Mouse (Mus musculus) ovary, adult 18-20 months (tissue): ENCODE data around the gene Pafah1b3.

Source experiments
- DNase-seq: peaks from one replicate; pipeline ENCODE4 v3.0.0; 2022; ENCODE audit warnings: low spot score, mixed read lengths

The Pafah1b3 gene

DNA sequence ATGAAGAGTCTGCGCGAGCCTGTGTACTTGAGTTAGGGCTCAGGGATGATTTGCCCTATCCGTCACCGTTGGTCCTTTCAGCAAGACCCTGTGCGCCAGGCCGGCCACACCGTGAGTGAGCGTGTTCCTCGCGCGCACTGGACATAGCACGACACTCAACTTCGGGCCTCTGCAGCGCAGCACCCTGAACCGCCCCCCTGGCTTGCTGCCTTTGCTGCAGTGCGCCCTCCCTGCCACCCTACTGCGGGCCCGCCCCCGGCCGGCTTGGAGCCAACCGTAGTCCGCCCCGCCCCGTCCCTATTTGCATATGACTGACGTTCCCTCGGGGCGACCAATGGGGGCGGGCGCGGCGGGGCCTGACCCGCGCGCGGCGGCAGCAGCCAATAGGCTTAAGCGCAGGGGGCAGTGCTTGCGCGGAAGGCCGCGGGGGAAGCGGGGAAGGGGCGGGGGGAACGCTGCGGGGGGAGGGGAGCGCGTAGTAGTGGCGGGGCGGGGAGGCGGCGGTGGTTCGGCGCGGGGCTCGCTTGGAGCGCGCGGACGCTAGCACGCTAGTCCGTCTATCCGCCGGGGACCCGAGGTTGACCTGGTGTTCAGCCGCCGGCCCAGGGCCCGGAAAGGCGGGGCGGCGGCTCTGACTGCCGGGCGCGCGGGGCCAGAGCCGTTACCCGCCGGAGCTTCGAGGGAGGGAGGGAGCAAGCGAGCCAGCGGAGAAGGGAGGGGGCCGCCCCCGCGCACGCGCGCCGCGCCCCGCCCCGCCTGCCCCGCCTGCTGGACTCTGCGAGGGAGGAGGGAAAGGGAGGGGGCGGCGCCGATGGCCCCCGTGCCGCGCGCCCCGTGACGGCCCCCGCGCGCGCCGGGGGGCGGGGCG is 15.8 kb downstream of the Pafah1b3 start:
- peak; percentile 97 for DNase-seq

DNA sequence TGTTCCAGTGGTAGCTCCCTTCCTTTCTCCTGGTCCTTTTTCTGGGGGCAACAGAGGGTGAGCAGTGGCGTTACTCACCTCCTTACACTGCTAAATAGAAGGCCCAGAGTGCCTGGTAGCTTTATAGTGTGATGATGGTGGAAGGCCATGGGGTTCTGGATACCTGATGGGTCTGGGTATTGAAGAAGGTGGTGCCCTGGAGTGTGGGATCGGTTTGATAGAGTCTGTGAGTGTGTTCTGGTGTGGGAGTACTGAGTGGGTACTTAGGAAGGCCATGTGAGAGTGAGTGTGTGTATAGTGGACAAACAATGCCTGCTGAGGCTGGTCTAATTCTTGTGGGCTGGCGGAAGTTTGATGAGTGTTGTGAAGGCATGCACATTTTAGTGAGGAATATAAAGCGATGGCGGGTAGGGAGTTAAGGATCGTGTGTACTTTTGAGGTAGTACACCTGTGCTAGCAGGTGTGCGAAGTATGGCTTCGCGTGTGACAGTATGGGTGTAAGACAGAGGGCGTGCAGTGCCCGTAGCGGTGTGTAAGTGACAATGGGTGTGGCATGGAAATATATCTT is 16.5 kb downstream of the Pafah1b3 start:
- DNase-seq = no peak

DNA sequence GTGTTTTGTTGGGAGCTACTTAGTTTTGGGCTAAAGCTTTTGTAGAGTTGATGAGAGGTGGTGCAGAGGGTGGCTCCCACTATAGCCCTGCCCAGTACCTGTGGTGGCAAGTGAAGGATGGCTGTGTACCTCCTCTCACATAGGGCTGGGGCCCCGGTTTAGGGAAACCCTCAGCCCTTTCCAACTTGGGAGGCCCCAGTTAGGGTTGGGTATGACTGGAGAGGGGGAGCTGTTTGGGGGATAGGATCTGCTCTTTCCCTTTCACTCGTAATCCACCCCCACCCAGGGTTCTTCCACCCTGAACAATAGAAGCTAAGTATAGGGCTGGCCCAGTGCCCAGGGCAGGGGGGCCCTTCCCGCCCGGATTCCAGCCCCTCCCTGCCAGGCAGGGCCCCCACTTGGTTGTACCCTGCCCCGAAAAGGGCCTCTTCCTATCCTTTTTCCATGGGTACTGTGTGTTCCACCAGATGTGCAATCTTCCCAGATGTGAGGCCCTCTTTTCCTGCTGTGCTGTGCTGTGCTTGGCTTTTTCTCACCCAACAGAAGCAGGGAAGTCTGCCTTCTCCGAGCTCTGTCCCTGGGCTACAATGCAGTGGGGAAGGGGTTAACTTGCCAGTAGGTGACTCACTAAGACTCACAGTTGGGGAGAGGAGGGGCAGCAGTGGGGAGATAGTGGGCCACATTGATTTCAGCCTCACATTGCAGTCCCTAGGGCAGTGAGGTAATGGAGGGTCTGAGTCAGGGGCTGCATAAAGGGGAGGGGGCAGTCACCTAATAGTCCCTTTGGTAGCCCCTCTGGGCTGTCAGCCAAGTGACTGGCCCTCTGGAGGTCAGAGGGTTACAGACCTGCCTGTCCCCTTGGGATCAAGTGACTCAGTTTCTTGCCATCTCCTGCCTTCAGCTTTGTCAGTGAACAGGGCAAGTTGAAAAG is 17.7 kb downstream of the Pafah1b3 start:
- DNase-seq = no peak

DNA sequence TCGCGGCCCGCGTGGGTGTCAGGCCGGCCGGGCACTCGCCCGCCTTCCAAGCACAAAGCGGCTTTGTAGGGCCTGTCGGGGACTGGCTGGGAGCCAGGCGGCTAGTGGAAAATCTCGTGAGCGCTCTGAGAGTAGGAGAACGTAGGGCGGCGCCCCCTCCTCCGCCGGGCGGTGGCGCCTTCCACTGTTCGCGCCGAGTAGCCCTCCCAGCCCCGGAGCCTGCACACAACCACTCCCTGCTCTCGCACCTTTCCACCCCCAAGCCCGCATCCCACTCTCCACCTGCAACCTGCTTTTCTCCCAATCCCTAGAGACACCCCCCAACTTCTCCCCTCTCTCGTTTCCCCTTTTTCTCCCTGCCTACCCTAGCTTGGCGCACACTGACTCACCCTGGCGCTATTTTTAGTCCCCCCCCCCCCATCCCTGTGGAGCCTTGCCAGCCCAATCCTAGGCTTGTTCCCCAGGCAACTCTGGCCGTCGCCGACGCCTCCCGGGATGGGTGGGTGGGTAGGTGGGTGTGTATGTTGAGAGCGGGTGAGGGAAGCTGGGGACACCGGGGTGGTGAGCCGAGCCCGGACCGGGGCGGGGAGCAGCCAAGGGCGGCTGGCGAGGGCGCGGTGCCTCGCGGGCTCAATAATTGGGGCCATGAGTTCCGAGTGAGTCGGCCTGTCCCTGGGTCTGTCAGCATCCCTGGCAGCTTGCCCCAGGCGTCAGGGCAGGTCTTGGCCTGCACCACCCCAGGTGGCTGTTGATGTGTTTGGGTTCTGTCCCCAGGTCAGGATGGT is 18.5 kb downstream of the Pafah1b3 start:
- peak; percentile 77 for DNase-seq

DNA sequence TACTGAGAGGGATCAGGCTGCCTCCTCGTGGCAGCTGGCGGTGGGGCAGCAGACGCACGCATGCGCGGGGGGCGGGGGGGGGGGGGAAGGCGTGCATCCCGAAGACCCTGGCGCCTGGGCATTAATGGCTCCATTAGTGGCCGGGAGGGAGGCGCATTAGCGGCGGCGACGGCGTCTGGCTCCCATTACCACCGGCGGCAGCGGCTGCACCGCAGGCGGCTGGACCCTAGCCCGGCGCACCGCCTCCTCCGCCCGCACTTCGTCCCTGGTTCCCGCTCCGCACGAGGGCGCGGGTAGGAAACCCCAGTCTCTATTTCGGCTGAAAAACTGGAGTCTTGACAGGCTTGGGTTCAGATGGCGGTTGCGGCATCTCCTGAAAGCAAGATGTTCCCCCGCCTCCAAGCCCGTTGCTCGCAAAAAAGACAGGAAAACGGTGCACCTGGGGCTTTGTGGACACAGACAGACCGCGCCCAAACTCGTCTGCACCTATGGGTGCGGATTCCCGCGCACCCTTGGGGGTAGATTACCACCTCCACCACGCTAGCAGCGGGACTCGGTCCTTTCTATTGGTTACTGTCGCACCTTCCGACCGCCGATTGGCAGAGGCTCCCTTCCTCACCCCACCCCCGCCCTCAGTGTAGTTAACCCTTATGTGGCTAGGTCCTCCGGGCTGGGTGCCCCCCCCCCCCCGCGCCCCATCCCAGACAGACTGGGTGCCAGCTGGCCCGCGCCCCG is 19.3 kb downstream of the Pafah1b3 start:
- peak; percentile 83 for DNase-seq

DNA sequence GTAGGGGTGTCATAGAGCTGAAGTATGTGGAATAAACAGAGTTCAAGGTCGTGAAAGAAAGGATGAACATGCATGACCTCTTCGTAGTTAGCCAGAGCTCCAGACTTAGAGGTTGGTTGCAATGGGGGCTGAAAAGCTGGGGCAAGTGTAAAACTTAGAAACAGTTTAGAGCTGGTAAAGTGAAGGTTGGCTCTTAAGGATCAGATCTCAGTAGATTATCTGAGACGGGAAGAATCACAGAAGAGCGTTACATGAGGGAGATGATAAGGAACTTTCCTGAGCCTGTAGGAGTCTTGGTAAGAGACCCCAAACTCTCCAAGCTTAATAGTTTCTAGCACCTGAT is 19.8 kb downstream of the Pafah1b3 start:
- DNase-seq = no peak

DNA sequence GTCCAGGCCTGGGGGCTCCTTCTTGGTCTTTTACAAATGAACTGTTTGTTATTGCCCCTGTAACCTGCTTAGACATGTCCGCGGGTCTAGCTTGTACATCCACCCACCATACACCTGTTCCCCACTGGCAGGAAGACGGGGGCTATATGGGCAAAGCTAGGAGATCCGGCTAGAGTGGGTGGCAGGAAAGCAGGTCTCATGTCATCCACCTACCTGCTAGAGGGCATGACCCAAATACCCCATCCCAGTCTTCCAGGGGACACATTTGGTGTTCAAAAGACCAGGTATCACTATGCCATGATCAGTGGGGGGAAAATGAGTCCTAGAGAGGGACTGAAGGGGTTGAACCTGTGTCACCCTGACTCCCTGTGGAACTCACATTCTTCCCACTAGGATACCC is 20.4 kb downstream of the Pafah1b3 start:
- DNase-seq = no peak

DNA sequence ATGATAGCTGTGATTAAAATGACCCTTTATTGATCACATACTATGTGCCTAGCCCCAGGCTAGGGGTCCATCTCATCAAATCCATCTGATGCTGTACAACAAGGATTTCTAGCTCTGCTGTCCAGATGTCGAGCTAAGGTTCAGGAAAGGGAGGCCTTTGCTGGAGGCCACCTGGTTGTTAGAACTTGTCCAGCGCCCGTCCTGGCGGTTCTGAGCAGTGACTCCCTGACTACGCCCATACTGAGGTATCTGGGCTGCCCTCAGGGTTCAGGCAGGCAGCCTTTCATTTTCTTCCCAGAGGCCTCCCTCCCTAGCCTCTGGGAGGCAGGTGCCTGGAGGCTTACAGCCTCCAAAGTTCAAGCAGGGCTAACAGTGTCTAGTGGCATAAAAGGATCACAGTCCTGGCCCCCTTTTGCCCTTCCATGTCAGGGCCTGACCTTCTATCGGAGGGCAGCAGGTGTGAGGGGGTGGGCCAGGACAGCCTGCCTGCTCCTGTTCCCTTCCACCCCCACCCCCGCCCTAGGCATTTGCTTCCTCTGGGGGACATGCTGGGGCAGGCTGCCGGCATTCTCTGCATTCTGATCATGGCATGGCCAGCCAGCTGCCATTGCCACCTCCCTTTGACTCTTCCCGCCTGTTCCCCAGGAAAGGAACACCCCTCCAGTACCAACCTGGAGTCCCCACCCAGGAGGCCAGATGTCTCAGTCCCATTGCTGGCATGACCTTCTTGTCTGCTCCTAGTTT is 22.1 kb downstream of the Pafah1b3 start:
- DNase-seq = no peak

DNA sequence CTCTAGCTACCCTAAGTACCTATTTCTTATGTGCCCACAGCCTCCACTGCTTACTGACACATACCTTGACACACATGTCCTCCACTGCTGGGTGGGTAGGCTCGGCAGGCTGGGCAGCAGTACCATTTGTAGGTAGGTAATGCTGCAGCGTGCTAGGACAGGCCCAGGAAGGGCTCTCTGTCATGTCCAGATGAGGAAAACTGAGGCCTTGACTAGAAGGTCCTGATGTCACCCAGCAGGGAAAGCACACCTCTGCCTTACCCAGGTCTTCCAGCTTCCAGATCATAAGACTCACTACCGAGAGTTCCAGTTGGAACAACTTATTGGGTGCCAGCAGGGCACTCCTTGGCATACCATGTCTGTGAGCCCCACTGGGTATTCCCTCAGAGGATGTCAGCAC is 22.8 kb downstream of the Pafah1b3 start:
- no peak for DNase-seq

DNA sequence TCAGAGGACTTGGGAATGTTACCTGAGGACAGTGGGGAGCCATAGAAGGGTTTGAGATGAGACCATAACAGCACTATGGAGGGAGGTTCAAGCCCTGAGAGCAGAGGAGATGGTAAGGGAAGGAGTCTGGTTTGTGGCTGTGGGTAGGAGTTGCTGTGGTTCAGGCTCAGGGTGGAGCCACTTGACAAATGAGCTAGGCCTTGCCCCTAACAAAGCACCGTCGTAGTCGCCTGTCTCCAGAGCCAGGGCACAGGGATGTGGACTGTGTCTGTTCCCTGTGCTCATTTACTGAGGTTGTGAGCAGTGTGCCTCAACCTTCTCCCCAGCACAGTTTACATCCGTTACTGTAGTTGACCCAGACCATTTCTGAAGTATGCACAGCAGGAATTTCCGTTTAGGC is 23.2 kb downstream of the Pafah1b3 start:
- DNase-seq = no peak

DNA sequence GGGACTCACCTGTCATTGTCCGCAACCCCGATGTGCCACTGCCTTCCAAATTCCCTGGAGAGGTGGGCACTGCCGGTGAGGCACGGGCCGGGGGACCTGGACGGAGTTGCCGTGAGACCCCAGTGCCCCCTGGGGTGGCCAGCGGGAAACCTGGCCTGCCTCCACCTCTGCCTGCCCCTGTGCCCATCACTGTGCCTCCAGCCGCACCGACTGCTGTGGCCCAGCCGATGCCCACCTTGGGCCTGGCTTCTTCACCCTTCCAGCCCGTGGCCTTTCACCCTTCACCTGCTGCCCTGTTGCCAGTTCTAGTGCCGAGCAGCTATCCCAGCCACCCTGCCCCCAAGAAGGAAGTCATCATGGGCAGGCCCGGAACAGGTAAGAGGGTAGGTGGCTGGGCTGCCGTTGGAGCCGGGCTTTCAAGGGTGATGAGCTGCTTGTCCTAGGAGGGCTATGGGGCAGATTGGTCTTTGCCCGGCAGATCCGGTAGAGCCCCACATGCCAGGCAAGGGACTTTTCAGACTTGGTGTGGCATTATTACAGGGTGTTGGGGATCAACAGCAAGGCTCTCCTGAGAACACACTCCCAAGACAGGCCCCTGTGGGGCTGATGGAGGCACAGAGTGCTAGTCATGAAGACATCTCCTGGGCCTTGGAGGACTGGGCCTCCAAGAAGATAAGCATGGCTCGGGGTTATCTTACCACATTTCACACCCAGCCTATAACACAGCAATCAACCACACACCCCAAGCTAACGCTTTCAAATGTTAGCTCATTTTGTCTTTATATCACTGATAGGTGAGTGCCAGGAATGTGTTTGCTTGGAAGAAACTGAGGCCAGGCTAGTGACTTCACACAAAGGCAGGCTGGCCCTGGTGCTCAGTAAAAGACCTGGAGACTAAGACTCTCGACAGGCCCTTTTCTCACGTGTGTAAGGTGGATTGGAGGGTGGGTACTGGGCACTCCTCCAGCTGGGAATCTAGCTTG is 24.2 kb downstream of the Pafah1b3 start:
- DNase-seq = no peak

DNA sequence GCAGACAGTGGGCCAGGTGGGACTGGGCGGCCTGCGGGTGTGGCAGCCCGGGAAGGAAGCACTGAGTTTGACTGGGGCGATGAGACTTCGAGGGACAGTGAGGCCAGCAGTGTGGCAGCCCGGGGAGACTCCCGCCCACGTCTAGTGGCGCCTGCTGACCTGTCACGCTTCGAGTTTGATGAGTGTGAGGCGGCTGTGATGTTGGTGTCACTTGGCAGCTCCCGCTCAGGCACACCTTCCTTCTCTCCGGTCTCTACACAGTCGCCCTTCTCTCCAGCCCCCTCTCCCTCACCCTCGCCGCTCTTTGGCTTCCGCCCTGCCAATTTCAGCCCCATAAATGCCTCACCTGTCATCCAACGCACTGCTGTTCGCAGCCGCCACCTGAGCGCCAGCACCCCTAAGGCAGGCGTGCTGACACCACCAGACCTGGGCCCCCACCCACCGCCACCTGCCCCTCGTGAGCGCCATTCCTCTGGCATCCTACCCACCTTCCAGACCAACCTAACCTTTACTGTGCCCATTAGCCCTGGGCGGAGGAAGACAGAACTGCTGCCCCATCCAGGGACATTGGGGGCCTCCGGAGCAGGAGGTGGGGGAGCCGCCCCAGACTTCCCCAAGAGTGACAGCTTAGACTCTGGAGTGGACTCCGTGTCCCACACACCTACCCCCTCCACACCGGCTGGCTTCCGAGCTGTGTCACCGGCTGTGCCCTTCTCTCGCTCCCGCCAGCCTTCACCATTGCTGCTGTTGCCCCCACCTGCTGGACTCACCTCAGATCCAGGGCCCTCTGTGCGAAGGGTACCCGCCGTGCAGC is 25.1 kb downstream of the Pafah1b3 start:
- DNase-seq = no peak

DNA sequence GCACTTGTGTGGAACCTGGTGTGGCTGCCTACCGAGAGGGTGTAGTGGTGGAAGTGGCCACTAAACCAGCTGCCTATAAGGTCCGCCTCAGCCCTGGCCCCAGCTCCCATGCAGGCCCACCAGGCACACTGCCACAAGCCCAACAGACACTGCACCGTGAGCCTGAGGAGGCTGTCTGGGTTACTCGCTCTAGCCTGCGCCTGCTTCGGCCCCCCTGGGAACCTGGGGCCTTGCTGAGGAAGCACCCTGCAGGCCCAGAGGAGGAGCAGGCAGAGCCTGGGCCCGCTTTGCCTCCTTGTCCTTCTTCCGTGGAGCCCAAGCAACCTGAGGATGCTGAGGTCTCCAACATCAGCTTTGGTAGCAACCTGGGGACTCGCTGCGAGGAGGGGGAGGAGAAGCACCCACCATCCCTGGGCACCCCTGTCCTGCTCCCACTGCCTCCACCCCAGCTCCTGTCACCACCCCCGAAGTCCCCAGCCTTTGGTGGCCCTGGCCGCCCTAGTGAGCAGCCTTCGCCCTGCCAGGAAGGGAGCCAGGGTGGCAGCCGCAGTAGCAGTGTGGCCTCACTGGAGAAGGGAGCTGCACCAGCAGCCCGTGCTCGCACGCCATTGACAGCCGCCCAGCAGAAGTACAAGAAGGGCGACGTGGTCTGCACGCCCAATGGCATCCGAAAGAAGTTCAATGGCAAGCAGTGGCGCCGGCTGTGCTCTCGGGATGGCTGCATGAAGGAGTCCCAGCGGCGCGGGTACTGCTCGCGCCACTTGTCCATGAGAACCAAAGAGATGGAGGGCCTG is 25.9 kb downstream of the Pafah1b3 start:
- no peak for DNase-seq

DNA sequence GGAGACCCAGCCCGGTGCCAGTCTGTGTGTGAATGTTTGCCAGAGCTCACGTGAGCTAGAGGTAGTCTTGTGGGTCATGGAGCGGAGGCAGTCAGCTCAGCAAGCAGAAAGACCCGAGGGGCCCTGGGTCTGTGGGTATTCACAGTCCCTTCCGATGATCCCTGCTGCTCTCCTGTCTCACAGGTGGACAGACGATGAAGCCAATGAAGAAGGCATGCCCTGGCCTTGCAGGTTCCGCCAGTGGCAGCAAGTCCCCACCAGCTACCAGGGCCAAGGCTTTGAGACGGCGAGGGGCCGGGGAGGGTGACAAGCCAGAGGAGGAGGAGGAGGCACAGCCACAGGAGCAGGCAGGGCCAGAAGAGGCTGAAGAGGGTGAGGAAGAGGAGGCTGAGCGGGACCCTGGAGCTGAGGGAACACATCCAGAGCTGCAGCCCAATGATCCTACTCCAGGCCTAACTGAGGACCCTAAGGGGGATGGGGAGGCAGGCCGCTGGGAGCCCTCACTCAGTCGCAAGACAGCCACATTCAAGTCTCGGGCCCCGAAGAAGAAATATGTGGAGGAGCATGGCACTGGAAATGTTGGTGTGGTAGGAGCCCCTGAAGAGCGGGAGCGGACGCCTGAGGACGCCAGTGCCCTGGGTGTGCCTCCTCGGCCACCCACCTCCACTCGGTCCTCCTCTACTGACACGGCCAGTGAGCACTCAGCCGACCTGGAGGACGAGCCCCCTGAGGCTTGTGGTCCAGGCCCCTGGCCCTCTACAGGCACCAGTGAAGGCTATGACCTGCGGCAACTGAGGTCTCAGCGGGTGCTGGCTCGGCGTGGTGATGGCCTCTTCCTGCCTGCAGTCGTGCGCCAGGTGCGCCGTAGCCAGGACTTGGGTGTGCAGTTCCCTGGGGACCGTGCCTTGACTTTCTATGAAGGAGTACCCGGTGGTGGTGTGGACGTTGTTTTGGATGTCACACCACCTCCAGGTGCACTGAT is 26.8 kb downstream of the Pafah1b3 start:
- peak; percentile 7 for DNase-seq

DNA sequence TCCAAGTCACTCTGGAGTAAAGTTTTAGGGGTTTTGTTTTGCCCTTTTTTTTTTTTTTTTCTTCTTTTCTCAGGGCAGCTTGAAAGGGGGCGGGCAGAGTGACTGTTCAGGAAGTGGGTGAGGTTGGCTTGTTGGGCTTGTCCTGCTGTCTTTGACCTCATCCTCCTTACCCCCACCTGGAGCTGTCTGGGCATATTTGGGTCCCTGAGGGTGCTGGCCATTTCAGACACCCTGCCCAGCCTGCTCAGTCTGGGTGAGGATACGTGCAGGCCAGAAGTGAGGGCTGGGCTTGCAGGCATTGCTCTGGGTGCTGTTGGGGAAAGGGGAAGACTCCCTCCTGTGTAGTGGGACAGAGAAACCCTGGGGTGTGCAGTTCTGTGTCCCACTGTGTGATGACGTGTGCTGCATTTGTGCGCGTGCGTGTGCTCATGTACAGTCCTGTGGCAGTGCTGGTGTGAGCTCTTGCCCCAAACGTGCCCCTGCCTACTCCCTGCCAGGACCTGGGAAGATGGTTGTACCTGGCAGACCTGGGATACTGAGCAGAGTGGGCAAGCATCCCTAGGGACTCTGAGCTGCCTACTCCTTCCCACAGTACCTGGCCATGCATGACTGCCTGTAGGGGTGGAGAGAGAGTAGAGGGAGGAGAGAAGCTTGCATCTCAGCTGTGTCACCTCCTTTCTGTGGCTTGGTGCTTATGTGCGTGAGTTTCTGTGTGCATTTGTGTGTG is 28.1 kb downstream of the Pafah1b3 start:
- DNase-seq = peak; percentile 6

DNA sequence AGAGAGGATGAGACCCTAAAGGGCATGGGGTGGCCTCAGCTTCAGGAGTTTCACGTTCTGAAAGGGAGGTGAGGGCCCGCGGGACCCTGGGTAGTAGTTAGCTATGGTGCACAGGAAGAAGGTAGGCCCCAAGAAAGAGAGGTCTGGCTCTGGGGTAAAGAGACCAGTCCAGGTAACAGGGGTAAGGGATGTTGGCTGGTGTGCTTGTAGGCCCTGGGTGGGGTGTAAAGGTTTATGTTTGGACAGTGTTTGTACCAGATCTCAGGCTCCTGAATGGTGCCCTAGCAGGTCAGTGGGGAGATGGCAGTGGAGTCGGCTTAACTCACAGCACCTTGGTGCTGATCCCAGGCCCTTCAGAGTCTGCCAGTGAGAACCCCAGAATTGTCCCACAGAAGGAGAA is 28.8 kb downstream of the Pafah1b3 start:
- no peak for DNase-seq
